Mouse (Mus musculus): ENCODE data around the gene Gm37240.

Gene Gm37240

DNA sequence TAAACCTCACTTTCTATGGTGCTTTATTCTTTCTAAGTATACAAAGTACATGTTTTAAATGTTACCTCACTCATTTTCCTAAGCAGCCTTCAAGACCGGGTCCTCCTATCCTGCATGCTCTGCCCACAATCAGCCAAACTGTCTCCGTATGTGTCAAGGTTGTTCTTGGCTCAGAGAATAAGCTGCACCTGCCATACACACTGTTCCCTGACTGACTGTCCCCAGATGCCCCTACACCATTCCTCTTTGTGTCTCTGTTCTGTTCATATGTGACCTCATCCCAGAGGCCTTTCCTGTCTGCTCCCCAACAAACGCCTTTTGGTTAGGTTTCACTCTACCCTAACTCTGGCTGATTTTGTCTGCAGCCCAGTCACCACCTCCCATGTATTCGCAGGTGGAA, 60.0 kb downstream of the Gm37240 start:
- peak; percentile 54 for DNase-seq (ENCODE audit: inconsistent ontology term)

DNA sequence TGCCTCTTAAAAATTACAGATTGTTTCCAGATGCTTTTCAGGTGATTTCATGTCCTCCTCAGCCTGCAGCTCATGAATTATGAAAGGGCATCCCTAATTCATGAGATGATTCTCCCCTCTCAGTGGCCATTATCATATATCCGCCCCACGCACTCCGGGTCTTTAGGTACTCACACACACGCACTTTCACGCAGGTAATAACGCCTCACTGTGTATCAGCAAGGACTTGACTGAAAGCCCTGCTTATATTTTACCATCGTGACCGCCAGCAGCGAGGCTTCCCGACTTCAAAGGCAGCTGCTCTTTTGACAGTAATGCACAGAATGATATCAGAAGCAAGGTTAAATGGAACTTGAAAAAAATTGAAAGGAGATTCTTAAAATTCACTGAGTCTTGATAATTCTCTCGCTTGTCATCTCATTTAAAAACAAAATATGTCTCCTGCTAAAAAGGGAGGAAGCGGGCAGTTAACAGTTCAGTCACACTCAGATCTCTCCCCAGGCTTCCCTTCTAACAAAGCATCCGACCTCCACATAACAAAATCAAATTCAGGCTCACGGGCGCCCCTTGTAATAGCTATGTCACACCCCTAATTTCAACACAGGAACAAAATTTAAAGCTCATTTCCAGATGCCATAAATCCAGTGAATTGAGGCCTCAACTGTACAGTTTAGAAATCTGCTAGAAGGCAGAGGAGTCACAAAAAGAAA, 66.3 kb downstream of the Gm37240 start:
- no peak for DNase-seq (ENCODE audit: inconsistent ontology term)

GRCm38 (mm10) chr3:85819319-85819718, 68.0 kb downstream of the Gm37240 start:
- DNase-seq (ENCODE audit: inconsistent ontology term) = no peak

- no peak for DNase-seq (ENCODE audit: inconsistent ontology term)
Observed at GRCm38 (mm10) chr3:85817191-85817590, 70.1 kb downstream of the Gm37240 start, which contains the start of gene Fam160a1. Gene Fam160a1, minus strand, starts transcription at chr3:85817291.

DNA sequence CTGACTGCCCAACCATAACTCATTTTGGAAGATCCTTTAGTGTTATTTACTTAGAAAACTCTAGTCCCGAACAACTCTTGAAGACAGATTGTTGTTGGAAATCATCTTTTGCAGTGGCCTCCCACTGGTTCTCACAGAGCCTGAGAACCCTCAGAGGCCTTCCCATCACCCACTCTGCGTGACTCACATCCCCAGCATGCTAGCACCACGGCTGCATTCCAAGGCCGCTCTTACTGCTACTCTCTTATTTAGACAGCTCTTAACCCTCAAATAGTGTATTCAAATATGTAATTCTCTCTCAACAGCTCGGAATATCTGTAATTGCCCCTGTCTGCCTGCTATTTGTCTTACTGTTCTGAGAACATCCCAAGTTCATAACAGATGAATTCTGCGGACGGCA, 73.1 kb downstream of the Gm37240 start:
- DNase-seq (ENCODE audit: inconsistent ontology term) = peak; percentile 76

- peak; percentile 79 for DNase-seq (ENCODE audit: inconsistent ontology term)
Observed at GRCm38 (mm10) chr3:85813101-85814014, 74.0 kb downstream of the Gm37240 start.

DNA sequence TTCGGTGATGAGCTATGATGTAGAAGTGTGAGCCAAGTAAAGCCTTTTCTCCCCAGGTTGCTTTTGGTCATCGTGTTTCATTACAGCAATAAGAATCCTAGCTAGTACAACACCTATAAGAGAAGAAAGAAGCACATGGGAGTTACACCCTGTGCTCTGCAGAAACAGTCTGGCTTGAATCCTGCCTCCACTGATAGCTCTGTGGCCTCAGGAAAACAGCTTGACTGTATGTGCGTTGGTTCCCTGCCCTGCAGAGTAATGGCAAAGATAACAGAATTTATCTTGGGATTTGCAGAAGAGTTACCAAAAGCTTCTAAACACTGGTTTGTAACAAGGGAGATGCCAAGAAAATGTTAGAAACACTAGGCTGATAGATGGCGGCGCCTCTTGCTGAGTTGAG, 75.3 kb downstream of the Gm37240 start:
- no peak for DNase-seq (ENCODE audit: inconsistent ontology term)

- no peak for DNase-seq (ENCODE audit: inconsistent ontology term)
Observed at GRCm38 (mm10) chr3:85793166-85793565, 94.2 kb downstream of the Gm37240 start.

DNA sequence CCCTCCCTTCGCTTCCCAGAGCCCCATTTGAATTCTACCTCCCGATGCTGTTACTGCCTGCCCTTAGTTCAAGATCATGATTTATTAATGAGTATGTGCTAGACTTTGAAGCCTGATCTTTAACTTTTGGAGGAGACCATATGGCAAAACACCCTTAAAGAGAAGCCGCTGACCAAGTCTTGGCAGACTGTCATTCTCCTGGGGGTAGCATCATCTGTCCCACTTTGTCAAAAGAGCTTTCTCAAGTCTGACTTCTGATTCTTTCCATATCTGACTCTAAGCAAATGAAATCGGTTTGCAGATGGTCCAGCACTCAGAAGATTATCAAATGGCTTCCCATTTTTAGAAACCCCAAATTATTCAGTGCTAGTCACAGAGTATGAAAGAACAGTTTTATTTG, 97.6 kb downstream of the Gm37240 start:
- DNase-seq (ENCODE audit: inconsistent ontology term) = no peak

DNA sequence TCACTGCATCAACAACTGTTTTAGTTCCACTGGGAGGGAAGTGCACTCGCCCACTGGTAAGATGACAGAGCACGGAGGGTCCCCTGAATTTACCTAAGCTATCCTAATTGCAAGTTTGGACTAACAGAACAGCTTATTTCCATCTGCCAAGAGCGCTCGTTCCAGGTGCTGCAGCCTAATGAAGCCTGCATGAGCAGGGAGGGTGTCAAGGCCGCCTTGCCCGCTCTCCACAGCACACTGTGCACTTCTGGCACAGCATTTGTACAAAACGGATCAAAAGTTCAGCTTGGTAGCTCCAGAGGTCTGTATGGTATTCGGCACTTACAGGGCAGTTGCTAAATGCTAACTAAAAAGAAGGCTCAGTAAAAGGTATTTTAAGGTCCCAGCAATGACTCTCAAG, 100.8 kb downstream of the Gm37240 start:
- DNase-seq (ENCODE audit: inconsistent ontology term) = no peak

DNA sequence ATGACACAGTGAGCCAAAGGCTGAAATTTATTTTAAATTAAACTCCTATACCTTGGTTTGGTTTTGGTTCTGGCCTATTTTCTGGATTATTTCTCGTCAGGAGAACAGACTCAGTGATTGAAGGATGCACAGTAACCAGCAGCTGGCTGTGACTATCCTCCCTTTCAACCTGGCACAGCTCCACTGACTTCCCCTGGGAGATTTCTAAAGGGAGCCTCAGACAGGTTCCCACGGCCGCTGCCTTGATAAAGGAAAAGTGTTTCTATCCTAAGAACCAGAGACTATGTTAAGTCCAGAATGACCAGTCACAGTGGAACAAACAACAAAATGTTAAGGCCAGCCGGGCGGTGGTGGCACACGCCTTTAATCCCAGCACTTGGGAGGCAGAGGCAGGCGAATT, 106.4 kb downstream of the Gm37240 start:
- no peak for DNase-seq (ENCODE audit: inconsistent ontology term)

DNA sequence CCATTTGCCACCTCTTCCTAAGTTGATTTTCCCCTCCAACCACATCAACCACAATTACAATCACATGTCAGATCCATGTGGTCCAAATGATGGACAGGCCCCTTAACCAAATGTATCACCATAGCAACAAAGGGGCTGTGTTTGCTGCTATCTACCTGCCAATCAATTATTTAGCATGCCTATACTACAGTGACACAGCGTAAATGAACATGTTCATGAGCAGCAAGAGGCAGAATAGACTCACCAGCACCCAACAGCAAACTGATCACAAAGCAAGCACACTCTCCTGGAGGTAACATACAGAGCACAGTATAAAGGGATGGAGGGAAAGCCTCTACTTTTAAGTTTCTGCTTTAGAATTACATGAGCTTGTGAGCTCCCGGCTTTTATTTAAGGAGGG, 107.0 kb downstream of the Gm37240 start:
- no peak for DNase-seq (ENCODE audit: inconsistent ontology term)

GRCm38 (mm10) chr3:85777841-85778240, 109.5 kb downstream of the Gm37240 start:
- no peak for DNase-seq (ENCODE audit: inconsistent ontology term)

DNA sequence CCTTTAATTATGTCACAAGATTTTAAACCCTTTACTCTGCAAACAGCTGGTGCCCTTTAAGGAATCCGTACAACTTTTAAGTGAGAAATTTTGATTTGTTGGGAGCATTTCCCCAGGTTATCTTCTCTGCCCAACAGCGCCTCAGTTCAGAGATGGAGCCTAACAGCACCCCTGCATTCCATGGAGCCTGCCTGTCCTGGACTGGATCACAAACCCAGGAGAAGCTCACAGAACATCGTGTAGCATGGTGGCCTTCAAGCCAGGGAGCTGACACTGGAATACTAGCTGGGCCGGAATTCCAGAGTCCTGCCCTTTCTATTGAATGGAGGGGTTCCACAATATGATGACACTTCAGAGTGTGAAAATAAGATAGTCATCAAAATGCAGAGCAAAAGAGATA, 110.0 kb downstream of the Gm37240 start:
- DNase-seq (ENCODE audit: inconsistent ontology term) = no peak

DNA sequence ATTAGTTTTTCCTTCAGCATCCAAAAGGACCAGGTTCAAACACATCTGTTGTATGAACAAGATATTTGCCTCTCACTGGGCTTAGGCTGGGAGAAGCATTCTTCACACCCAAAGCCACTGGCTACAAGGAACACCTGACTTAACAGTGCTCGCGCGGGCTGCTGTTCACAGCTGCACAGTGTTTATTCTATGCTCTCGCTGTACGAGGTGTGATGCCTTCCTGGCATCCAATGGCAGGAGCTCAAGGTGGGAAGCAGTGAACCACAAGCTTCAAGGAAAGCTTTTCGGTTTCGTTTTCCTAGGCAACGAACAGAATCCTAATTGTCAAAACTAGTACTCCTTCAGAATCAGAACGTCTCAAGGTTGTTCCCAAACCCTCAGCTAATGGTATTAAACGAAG, 110.6 kb downstream of the Gm37240 start:
- peak; percentile 33 for DNase-seq (ENCODE audit: inconsistent ontology term)

DNA sequence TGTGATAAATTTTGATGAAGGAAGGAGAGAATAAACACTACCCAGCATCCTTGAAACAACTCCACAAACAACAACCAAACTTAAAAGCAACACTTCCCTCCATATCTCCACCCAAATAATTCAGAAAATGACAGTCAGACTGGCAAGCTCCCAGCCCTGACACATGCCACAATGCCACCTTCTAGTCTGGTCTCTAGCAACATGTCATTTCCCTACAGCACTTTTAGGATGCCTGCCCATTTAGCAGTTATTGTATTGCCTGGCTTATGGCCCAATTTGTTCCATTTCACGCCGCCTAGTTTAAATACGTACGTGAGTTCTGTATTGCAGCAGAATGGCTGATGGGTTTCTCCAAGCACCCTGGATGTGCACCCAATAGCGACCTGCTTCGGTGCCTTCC, 111.2 kb downstream of the Gm37240 start:
- no peak for DNase-seq (ENCODE audit: inconsistent ontology term)

DNA sequence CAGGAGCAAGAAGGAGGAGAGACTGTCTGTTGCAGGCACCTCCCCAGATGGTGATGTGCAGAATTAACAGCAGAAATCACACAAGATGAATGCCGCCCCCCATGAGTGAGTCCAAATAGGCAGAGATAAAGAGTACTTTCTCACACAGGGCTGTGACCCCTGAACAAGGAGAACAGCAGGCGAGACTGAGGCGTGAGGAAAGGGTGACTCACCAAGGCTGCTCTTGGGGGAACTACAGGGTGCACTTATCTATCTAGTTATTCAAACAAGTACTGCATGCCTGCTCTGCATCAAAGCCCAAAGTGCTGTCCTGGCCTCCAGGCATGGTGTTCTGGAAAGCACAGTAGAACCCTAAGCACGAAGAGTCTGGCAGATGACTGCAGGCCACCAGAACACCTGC, 113.4 kb downstream of the Gm37240 start:
- DNase-seq (ENCODE audit: inconsistent ontology term) = peak; percentile 71

GRCm38 (mm10) chr3:85773425-85773824, 113.9 kb downstream of the Gm37240 start:
- DNase-seq (ENCODE audit: inconsistent ontology term) = peak; percentile 38

- no peak for DNase-seq (ENCODE audit: inconsistent ontology term)
Observed at GRCm38 (mm10) chr3:85764937-85765337, 122.4 kb downstream of the Gm37240 start.

GRCm38 (mm10) chr3:85764008-85764834, 123.1 kb downstream of the Gm37240 start:
- DNase-seq (ENCODE audit: inconsistent ontology term) = peak; percentile 82

DNA sequence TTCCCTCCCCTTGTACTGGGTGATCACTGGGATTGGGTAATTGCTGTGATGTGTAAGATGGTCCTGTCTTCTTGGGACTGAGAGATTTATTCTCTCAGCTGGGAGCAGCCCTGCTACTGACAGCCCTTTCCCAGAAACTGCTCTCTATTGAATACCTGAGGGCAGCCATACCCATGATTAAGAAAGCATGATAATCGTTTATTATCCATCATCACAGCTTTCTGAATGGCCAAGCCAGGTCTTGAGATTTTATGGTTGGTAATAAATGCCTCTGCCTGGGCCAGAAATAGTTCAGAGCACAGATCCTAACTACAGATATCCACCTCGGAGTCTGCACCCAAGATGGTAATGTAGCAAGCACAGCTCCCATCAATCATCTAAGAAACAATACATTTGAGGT, 129.4 kb downstream of the Gm37240 start:
- no peak for DNase-seq (ENCODE audit: inconsistent ontology term)

GRCm38 (mm10) chr3:85757435-85757834, 129.9 kb downstream of the Gm37240 start:
- no peak for DNase-seq (ENCODE audit: inconsistent ontology term)

Data from Muller cell, postnatal 12 days (primary cell).